Mouse (Mus musculus) embryonic fibroblast, embryonic 13.5 days (primary cell): ENCODE data around the gene Gna11.

ENCODE experiments used
- CTCF ChIP-seq: IDR thresholded peaks from 2 replicates; pipeline ENCODE4 v1.5.1; 2011; ENCODE audit warnings: mild to moderate bottlenecking, control low read depth, low read length, moderate library complexity, borderline replicate concordance; ENCODE audit not compliant: insufficient read depth
- POLR2A ChIP-seq: IDR thresholded peaks from 2 replicates; pipeline ENCODE4 v1.6.1; 2011; ENCODE audit warnings: low read depth, mild to moderate bottlenecking, control low read depth, low read length, moderate library complexity

DNA sequence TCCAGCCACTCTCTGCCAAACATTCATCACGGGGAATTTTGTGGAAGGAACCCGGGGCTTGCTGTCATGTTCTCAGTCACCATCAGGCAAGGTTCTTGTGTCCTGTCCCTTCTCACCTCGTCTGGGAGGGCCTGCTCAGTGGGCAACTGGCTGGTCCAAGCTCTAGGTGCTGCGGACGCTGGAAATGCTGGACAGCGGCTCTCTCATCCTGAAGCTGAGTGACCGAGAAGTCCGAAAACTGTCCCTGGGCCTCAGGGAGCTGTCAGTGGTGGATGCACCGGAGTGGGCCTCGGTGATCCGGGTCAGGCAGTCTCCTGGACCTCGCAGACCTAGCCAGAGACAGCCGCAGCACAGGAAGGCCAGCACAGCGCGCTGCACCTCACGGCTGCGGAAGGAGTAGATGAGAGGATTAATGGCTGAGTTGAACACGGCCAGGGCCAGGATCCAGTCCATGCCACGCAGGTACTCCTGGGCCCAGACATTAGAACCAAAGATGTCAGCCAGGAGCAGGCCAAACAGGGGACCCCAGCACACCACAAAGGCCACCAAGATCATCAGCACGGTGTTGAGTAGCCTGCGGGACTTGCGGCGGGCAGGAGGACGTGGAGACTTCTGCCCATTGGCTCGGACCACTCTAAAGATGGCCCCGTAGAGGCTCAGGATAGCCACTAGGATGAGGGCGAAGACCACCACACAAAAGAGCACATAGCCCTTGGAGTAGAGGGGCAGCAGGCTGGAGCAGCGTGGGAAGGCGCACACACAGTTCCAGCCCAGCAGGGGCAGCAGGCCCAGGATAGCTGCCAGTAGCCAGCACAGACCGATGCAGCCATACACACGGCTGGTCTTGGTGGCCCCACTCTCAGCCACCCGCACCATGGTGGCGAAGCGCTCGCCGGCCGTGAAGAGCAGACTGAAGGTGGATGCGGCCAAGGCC lies 46.4 kb downstream of the Gna11 start:
- TF ChIP-seq POLR2A (no peak), CTCF (no peak)
